Mouse (Mus musculus): ENCODE data around the gene Gm19345. TPM values are rescaled to one million over a fixed set of nuclear protein-coding genes. Genes with fewer than 3 reads are reported as not detected.

Gm19345 gene
- 0.16 TPM in 1 of 2 replicates, not detected in the other for polyA plus RNA-seq (2015; fragmentation: Nextera tagmentation; extraction: Ambion mirVana)

GRCm38 (mm10) chr7:19851858-19852570 lies at the start of gene Gm19345:
TSS of gene Gm19345 (plus strand) at chr7:19852003.
- Histone ChIP-seq H3K4me2 (peak within 1 kb of the TSS; percentile 50), H3K9ac (no peak within 1 kb of the TSS), H3K4me3 (peak within 1 kb of the TSS; percentile 16; the same call in 1 of the 2 replicates), H3K27me3 (peaks cover 23% of the 10 kb centered on the region), H3K27ac (no peak within 1 kb of the TSS), H3K36me3 (no peaks in the 10 kb centered on the region), H3K4me1 (peaks cover 9% of the 10 kb centered on the region), H3K9me3 (no peaks in the 10 kb centered on the region)
- peak; percentile 52; the same call in 1 of the 2 replicates for ATAC-seq (ENCODE audit: borderline replicate concordance, extremely low read depth, low FRiP score, low TSS enrichment)
- 5% methylated on average over 33 of the region's 33 CpGs for WGBS

GRCm38 (mm10) chr7:19802995-19803394 lies 48.8 kb upstream of the Gm19345 start:
- 0 out of 2 replicates have a peak, but pooled peaks have one; percentile 14 for ATAC-seq (ENCODE audit: borderline replicate concordance, extremely low read depth, low FRiP score, low TSS enrichment)
- Histone ChIP-seq H3K27me3 (no peaks in the 10 kb centered on the region), H3K9ac (no peak overlapping the region), H3K4me1 (no peaks in the 10 kb centered on the region), H3K27ac (no peak overlapping the region), H3K9me3 (no peaks in the 10 kb centered on the region), H3K4me3 (no peak overlapping the region), H3K4me2 (no peak overlapping the region), H3K36me3 (no peaks in the 10 kb centered on the region)
- 20% methylated on average over 7 of the region's 7 CpGs for WGBS

GRCm38 (mm10) chr7:19806356-19806969 lies 45.3 kb upstream of the Gm19345 start:
- Histone ChIP-seq H3K4me1 (peaks cover 8% of the 10 kb centered on the region; the same call in 1 of the 2 replicates), H3K9ac (no peak overlapping the region), H3K27me3 (peaks cover 28% of the 10 kb centered on the region), H3K9me3 (no peaks in the 10 kb centered on the region), H3K4me3 (no peak overlapping the region), H3K4me2 (no peak overlapping the region), H3K36me3 (no peaks in the 10 kb centered on the region), H3K27ac (no peak overlapping the region)
- no peak for ATAC-seq (ENCODE audit: borderline replicate concordance, extremely low read depth, low FRiP score, low TSS enrichment)
- WGBS = 79% methylated on average over 8 of the region's 8 CpGs

- Histone ChIP-seq H3K4me1 (peaks cover 8% of the 10 kb centered on the region; the same call in 1 of the 2 replicates), H3K9ac (no peak overlapping the region), H3K27me3 (peaks cover 36% of the 10 kb centered on the region), H3K27ac (no peak overlapping the region), H3K9me3 (no peaks in the 10 kb centered on the region), H3K36me3 (no peaks in the 10 kb centered on the region), H3K4me2 (peak overlapping the region; percentile 40), H3K4me3 (peak overlapping the region; percentile 7)
- ATAC-seq (ENCODE audit: borderline replicate concordance, extremely low read depth, low FRiP score, low TSS enrichment) = 0 out of 2 replicates have a peak, but pooled peaks have one; percentile 27
- 8% methylated on average over 27 of the region's 27 CpGs for WGBS
Measured at GRCm38 (mm10) chr7:19809369-19809768, 42.4 kb upstream of the Gm19345 start.

- 0 out of 2 replicates have a peak overlapping the region, but pooled peaks have one; percentile 8 for H3K4me3 ChIP-seq
- WGBS = 7% methylated on average over 22 of the region's 22 CpGs
Measured at GRCm38 (mm10) chr7:19811114-19811513, 40.7 kb upstream of the Gm19345 start.

GRCm38 (mm10) chr7:19813161-19813560 lies 38.6 kb upstream of the Gm19345 start:
- no peak overlapping the region for H3K27ac ChIP-seq
- H3K9ac ChIP-seq = no peak overlapping the region
- H3K27me3 ChIP-seq = peaks cover 36% of the 10 kb centered on the region
- H3K4me1 ChIP-seq = peaks cover 36% of the 10 kb centered on the region
- ATAC-seq (ENCODE audit: borderline replicate concordance, extremely low read depth, low FRiP score, low TSS enrichment) = no peak
- H3K36me3 ChIP-seq = no peaks in the 10 kb centered on the region
- H3K4me2 ChIP-seq = no peak overlapping the region
- H3K4me3 ChIP-seq = no peak overlapping the region
- WGBS = 75% methylated on average over 4 of the region's 4 CpGs
- no peaks in the 10 kb centered on the region for H3K9me3 ChIP-seq

More at GRCm38 (mm10) chr7:19811114-19811513, 40.7 kb upstream of the Gm19345 start:
- peak overlapping the region; percentile 46 for H3K4me2 ChIP-seq
- H3K4me1 ChIP-seq = peaks cover 16% of the 10 kb centered on the region
- H3K27me3 ChIP-seq = peaks cover 36% of the 10 kb centered on the region
- no peaks in the 10 kb centered on the region for H3K36me3 ChIP-seq
- no peaks in the 10 kb centered on the region for H3K9me3 ChIP-seq
- H3K9ac ChIP-seq = no peak overlapping the region
- H3K27ac ChIP-seq = no peak overlapping the region
- peak; percentile 32; the same call in 1 of the 2 replicates for ATAC-seq (ENCODE audit: borderline replicate concordance, extremely low read depth, low FRiP score, low TSS enrichment)

- 67% methylated on average over 6 of the region's 6 CpGs for WGBS
- ATAC-seq (ENCODE audit: borderline replicate concordance, extremely low read depth, low FRiP score, low TSS enrichment) = no peak
- no peaks in the 10 kb centered on the region for H3K36me3 ChIP-seq
- H3K9ac ChIP-seq = no peak overlapping the region
- H3K9me3 ChIP-seq = no peaks in the 10 kb centered on the region
- no peak overlapping the region for H3K4me3 ChIP-seq
- H3K4me1 ChIP-seq = peaks cover 41% of the 10 kb centered on the region
- no peak overlapping the region for H3K4me2 ChIP-seq
- peaks cover 35% of the 10 kb centered on the region for H3K27me3 ChIP-seq
- no peak overlapping the region for H3K27ac ChIP-seq
Measured at GRCm38 (mm10) chr7:19813579-19814122, 38.2 kb upstream of the Gm19345 start.

- no peak for ATAC-seq (ENCODE audit: borderline replicate concordance, extremely low read depth, low FRiP score, low TSS enrichment)
- H3K27me3 ChIP-seq = peaks cover 17% of the 10 kb centered on the region
Measured at GRCm38 (mm10) chr7:19815296-19816223, 36.2 kb upstream of the Gm19345 start.

GRCm38 (mm10) chr7:19816224-19816771 lies 35.5 kb upstream of the Gm19345 start:
- Histone ChIP-seq H3K27me3 (peaks cover 9% of the 10 kb centered on the region), H3K9ac (peak overlapping the region; percentile 47), H3K4me1 (peaks cover 40% of the 10 kb centered on the region), H3K4me3 (peak overlapping the region; percentile 45), H3K9me3 (no peaks in the 10 kb centered on the region), H3K36me3 (no peaks in the 10 kb centered on the region), H3K27ac (peak overlapping the region; percentile 92), H3K4me2 (peak overlapping the region; percentile 80)
- ATAC-seq (ENCODE audit: borderline replicate concordance, extremely low read depth, low FRiP score, low TSS enrichment) = peak; percentile 74
- 0% methylated on average over 24 of the region's 28 CpGs for WGBS

More at GRCm38 (mm10) chr7:19815296-19816223, 36.2 kb upstream of the Gm19345 start:
- H3K4me3 ChIP-seq = peak overlapping the region; percentile 45
- peak overlapping the region; percentile 92 for H3K27ac ChIP-seq
- 30% methylated on average over 17 of the region's 17 CpGs for WGBS
- peak overlapping the region; percentile 47 for H3K9ac ChIP-seq
- peak overlapping the region; percentile 80 for H3K4me2 ChIP-seq
- peaks cover 46% of the 10 kb centered on the region for H3K4me1 ChIP-seq
- no peaks in the 10 kb centered on the region for H3K9me3 ChIP-seq
- no peaks in the 10 kb centered on the region for H3K36me3 ChIP-seq

- Histone ChIP-seq H3K27ac (peak overlapping the region; percentile 92), H3K9me3 (no peaks in the 10 kb centered on the region), H3K4me2 (peak overlapping the region; percentile 80), H3K4me1 (peaks cover 44% of the 10 kb centered on the region), H3K27me3 (peaks cover 8% of the 10 kb centered on the region), H3K36me3 (no peaks in the 10 kb centered on the region), H3K9ac (peak overlapping the region; percentile 47), H3K4me3 (peak overlapping the region; percentile 45)
- WGBS = 6% methylated on average over 15 of the region's 15 CpGs
- peak; percentile 75 for ATAC-seq (ENCODE audit: borderline replicate concordance, extremely low read depth, low FRiP score, low TSS enrichment)
Measured at GRCm38 (mm10) chr7:19817382-19818105, 34.3 kb upstream of the Gm19345 start.
